Mouse (Mus musculus) layer of hippocampus, adult 2 months (tissue): ENCODE results near the gene Igsf8. TPM values are rescaled to one million over a fixed set of nuclear protein-coding genes. Genes with fewer than 3 reads are reported as not detected.

Experiments
- DNase-seq, 2 experiments: peaks; one replicate each; pipeline ENCODE4 v3.0.0; 2022; ENCODE audit warnings: low spot score in 2 of 2
- H3K27ac ChIP-seq: fragments of 200-600 bp; 2 replicates; pipeline ENCODE4 v1.8.1; 2022
- H3K4me3 ChIP-seq: fragments of 200-600 bp; 2 replicates; pipeline ENCODE4 v1.8.1; 2022; ENCODE audit warnings: mild to moderate bottlenecking
- CTCF ChIP-seq: fragments of 200-600 bp; conservative IDR thresholded peaks from 2 replicates; pipeline ENCODE4 v1.8.1; 2022; ENCODE audit warnings: antibody characterized with exemption, mild to moderate bottlenecking, moderate library complexity
- long read RNA-seq, 2 experiments: library from polyadenylated mRNA; stranded (forward); transcript quantifications; one replicate each; pipeline ENCODE4 v2.0.0; 2021; ENCODE audit warnings: borderline mapping rate in 2 of 2
- total RNA-seq, 2 experiments: library from RNA; stranded (reverse); gene quantifications; 2 replicates each; pipeline ENCODE4 v1.2.3; 2021

Igsf8 gene
- 100 to 1,000 TPM; 255 to 257 TPM for total RNA-seq
- long read RNA-seq, experiment 1, transcript Igsf8-201 (7 exons, 2,278 nt), result major isoform, 255 of 350 reads
- long read RNA-seq, experiment 1, partial matches to known transcripts, result 51 of 350 reads
- long read RNA-seq, experiment 1, other reads (novel, unspliced or antisense), result 43 of 350 reads
- long read RNA-seq, experiment 2, transcript Igsf8-201 (7 exons, 2,278 nt), result major isoform, 316 of 416 reads
- long read RNA-seq, experiment 2, partial matches to known transcripts, result 55 of 416 reads
- long read RNA-seq, experiment 2, other reads (novel, unspliced or antisense), result 45 of 416 reads

DNA sequence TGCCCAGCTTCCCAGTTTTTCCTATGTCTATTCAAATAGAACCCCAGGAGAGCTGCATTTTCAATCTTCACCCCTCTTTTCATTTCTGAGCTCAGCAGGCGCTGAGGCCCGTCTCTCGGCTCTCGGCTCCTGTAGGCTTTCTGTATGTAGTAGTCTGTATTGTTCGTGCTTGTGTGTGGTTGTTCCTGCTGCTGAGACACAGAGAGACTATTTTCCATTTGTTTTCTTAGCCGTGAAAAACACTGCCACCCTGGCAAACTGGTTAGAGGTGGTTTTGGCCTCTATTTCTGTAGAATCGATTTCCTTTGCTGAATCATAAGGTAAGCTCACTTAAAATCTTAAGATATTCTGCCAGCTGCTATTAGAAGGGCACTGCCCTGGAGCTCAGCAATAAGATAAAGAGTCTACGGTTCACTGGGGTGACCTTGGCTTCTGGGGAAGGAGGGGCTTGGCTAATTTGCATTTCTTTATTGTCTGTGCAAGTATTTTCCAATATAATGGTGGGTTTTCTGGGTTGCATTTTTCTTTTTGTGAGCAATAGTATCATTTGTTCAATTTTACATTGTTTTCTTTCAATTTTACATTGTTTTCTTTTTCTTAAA is at the start of gene Igsf8:
Gene Igsf8, plus strand, starts transcription at position 165 of the 602 bp plus-strand sequence.
- Histone ChIP-seq H3K27ac (no peak within 1 kb of the TSS), H3K4me3 (no peak within 1 kb of the TSS)
- no peak for DNase-seq
- no peak for TF ChIP-seq CTCF

GRCm38 (mm10) chr1:172212776-172213175 is 48.7 kb upstream of the Igsf8 start:
- no peak for DNase-seq
- H3K27ac ChIP-seq, result no peak overlapping the region
- TF ChIP-seq CTCF, result no peak
- H3K4me3 ChIP-seq, result no peak overlapping the region

DNA sequence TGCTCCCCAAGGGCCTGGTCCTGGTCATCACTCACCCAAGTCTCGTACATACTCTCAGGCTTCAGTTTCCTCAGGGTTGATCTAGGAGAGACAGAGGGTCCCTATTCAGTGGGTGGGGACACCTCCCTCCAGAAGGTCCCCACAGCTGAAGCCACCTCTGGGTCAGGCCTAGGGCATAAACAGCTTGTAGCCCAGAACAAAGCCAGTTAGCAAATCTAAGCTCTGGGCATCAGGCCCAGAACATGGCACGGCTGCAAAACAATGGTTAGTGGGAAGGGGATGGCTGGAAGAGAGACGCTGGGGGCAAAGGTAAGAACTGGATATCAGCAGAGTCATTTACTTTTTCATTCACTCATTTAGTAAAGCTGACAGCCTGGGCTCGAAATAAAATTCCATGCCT is 47.7 kb upstream of the Igsf8 start:
- no peak overlapping the region for H3K4me3 ChIP-seq
- no peak for TF ChIP-seq CTCF
- H3K27ac ChIP-seq, result peak overlapping the region; percentile 24; the same call in 1 of the 2 replicates
- DNase-seq, result no peak

DNA sequence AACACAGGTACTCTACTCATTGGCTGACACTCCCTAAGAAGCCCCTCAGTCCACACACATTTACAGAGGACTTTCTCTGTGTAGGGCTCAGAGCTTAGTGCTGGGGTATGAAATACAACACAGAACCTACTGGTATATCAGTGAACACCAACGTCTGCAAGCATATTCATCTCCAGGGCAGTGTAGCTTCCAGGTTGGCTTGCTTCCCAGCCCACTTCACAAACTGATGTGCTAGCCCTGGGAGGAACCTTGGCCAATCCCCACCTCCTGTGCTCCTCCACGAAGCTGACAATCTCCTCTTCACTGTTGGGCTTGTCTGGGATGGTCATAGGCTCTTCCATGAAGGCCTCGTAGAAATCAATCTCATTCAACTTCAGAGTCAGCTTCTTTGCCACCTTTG is 46.7 kb upstream of the Igsf8 start:
- DNase-seq, result no peak
- Histone ChIP-seq H3K4me3 (no peak overlapping the region), H3K27ac (no peak overlapping the region)
- TF ChIP-seq CTCF, result no peak

DNA sequence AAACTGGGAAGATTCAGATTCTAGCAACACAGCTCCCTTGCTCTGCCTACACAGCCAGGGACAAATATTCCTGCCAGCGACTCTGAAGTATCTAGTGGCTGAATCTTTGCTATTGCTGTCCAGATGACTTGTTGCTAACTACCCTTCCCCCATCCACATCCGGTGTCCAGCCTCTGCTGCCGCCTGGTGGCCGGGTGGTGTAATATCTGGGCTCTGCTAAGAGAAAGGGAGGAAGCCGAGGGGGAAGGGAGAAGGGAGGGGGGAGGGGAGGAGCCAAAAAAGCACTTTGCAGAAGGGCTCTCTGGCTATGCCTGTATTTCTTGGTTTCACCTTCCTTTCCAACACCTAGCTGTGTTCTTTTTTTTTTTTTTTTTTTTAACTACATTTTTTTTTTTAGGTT is 44.3 kb upstream of the Igsf8 start:
- peak overlapping the region; percentile 89 for H3K27ac ChIP-seq
- DNase-seq, result peak; percentile 95 to 98
- peak overlapping the region; percentile 31 for H3K4me3 ChIP-seq
- TF ChIP-seq CTCF, result peak; percentile 82

- TF ChIP-seq CTCF, result no peak
- H3K4me3 ChIP-seq, result no peak overlapping the region
- peak in 1 of 2 experiments; percentile 5 for DNase-seq
- H3K27ac ChIP-seq, result no peak overlapping the region
Observed at GRCm38 (mm10) chr1:172218164-172218910, 43.1 kb upstream of the Igsf8 start.

DNA sequence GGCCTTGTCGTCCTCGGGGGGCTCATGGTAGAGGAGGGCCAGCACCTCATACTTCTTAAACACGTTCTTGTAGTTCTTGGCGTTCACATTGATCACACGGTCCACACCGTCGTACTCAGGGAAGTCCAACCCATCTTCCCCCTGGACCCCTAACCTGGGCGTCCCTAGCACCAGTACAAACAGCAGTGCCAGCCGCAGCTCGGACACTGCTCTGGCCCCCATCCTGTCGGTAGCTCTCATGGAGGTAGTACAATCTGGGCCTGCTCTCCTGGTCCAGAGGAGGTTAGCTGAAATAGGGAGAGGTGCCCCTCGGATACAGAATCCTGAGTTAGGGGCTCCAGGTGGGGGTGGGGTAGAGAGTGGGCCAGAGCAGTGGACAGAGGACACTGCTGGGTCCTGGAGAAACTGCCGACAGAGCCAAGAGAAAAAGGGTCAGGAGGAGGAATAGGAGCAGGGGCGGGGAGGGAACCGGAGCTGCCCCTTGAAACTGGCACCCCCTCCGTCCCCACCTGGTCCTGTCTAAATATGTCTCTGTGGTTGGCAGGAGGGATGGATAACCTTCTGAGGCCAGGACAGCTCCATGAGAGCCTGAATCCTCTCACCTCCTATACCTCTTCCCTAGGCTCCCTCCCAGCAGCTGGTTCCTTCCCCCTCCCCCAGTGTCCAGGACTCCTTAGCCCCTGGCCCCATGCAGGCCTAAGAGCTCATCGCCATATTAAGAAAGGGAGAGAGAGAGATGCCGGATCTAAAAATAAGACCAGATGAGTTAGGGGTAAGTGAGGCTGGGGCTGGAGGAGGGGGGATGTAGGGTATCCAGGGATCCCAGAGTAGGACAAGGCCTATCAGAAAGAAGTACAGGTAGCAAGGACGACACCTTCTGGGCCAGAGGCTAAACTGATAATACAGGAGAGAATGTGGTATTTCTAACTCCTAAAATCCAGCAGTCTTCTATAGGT is 41.7 kb upstream of the Igsf8 start, which contains the start of gene Casq1:
Gene Casq1, minus strand, starts transcription at position 418 of the 956 bp plus-strand sequence.
- Histone ChIP-seq H3K4me3 (peak within 1 kb of the TSS; percentile 4; the same call in 1 of the 2 replicates), H3K27ac (peak within 1 kb of the TSS; percentile 70)
- no peak for DNase-seq
- TF ChIP-seq CTCF, result no peak

GRCm38 (mm10) chr1:172220414-172220813 is 41.0 kb upstream of the Igsf8 start:
- no peak for DNase-seq
- Histone ChIP-seq H3K4me3 (peak overlapping the region; percentile 4; the same call in 1 of the 2 replicates), H3K27ac (peak overlapping the region; percentile 70)
- no peak for TF ChIP-seq CTCF

DNA sequence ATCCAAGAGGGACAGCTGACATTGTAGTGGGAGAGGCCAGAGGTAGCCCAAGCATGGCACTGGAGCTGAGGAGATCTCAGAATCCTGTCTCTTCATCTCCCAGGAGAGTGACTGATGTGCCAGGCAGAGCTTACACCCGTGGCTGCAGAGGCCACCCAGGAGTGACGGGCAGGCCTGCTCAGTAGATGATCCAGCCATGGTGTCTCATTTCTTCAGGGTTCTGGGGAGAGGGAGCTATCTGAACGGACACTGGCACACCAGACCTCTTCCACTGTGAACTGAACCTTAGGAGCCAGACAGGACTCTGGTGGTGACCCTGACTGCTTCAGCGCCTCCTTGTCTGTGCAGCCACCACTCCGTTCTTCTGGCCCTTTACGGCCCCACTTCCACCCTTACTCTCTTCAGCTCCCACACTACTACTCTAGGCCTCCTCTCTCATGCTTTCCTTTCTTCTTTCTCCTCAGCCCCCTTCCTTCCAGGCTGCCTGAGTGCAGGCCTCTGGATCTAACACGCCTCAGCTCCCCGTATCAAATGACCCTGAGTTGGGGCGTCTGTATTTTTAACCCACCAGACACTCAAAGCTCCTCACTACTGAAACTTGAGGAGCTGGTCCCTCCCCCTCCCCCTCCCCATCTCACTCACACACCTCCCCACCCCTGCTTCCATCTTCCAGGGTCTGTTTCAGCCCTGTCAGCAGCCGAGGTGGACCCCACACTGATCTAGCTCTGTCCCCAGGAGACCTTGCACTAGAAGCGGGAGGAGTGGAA is 40.0 kb upstream of the Igsf8 start:
- no peak for TF ChIP-seq CTCF
- no peak overlapping the region for H3K4me3 ChIP-seq
- no peak for DNase-seq
- 0 out of 2 replicates have a peak overlapping the region, but pooled peaks have one; percentile 70 for H3K27ac ChIP-seq

DNA sequence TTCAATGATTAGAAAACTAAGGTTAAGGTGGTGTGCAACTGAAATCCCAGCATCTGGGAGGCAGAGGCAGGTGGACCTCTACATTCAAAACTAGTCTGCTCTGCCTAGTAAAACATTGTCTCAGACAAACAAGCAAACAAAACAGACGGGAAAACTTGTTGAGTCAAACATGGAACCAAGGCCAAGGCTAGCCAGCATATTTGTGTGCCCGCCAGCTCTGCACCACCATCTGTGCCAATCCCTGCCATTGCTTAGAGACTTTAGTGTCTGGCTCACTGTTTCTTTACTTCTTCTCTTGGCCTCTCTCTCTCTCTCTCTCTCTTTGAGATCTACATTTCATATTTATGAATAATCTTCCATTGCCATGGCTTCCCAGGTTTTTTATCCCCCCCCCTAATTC is 33.2 kb upstream of the Igsf8 start:
- H3K4me3 ChIP-seq, result no peak overlapping the region
- TF ChIP-seq CTCF, result no peak
- H3K27ac ChIP-seq, result no peak overlapping the region
- no peak for DNase-seq

DNA sequence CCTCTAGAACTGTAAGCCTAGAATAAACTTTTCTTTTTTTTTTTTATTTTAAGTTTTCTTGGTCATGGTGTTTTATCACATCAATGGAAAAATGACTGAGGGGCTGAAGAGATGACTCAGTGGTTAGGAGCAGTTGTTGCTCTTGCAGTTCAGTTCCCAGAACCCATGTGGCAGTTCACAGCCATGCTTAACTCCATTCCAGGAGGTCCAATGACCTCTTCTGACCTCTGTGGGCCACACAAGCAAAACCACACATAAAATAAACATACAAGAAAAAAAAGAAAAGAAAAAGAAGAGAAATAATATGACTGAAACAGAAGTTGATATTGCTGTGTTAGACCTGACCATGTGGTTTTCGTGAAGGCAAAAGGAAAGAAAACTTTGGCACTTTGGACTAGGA is 32.2 kb upstream of the Igsf8 start:
- H3K27ac ChIP-seq, result no peak overlapping the region
- TF ChIP-seq CTCF, result no peak
- H3K4me3 ChIP-seq, result no peak overlapping the region
- DNase-seq, result no peak
